In genomic region chr12:31395895-31396294, GRCm38 (mm10) we compare ENCODE assay signal across 21 mouse cellular contexts. TPM values are rescaled to one million over a fixed set of nuclear protein-coding genes. Genes with fewer than 3 reads are reported as not detected.
"Had no signal": no experiment of that assay in that cellular context is flagged by ENCODE, and none has a peak within 500 bp of the region (broad histone marks: within the 10 kb centered on the region; RNA-seq: fewer than 3 reads in every experiment).

No protein-coding gene starts in this region.

- H3K4me1 ChIP-seq: midbrain, embryonic 12.5 days; neural tube, embryonic 12.5 days had no signal

- H3K27me3 ChIP-seq: midbrain, embryonic 12.5 days; neural tube, embryonic 12.5 days had no signal

- H3K36me3 ChIP-seq: midbrain, embryonic 12.5 days; neural tube, embryonic 12.5 days had no signal

- DNase-seq: lung, adult 18-20 months; lung, embryonic 14.5 days; lung, postnatal 10 days; lung, postnatal 4 days; midbrain, embryonic 14.5 days; retina, postnatal 1 day; right cerebral cortex, adult 18-20 months; right cerebral cortex, postnatal 25 days; right cerebral cortex, postnatal 4 days; spleen, adult 18-20 months; thymus, adult 18-20 months; thymus, postnatal 14 days; thymus, postnatal 36 days had no signal

- H3K9me3 ChIP-seq: megakaryocyte, embryonic 14.5 days; midbrain, embryonic 12.5 days; neural tube, embryonic 12.5 days had no signal

- H3K9ac ChIP-seq: liver, embryonic 14.5 days; lung, embryonic 14.5 days; midbrain, embryonic 12.5 days; neural tube, embryonic 12.5 days had no signal

- H3K27ac ChIP-seq: liver, embryonic 14.5 days; midbrain, embryonic 12.5 days; neural tube, embryonic 12.5 days had no signal

- H3K4me2 ChIP-seq: lung, embryonic 14.5 days; midbrain, embryonic 12.5 days; neural tube, embryonic 12.5 days had no signal

- H3K4me3 ChIP-seq: megakaryocyte, embryonic 14.5 days; midbrain, embryonic 12.5 days; neural tube, embryonic 12.5 days had no signal

RNA-seq across cellular contexts. Expression of gene Slc26a3, which starts 5.2 kb away (rescaled TPM):
- total RNA-seq: midbrain, postnatal 0 days; monocyte, adult 5-6 weeks; neutrophil, adult 5-6 weeks had no signal
- polyA plus RNA-seq: lung, embryonic 14.5 days; midbrain, embryonic 12.5 days; midbrain, embryonic 14.5 days; neural tube, embryonic 12.5 days; thymus, postnatal 0 days had no signal
